ENCODE assay signal across 23 mouse cellular contexts in the genomic region with DNA sequence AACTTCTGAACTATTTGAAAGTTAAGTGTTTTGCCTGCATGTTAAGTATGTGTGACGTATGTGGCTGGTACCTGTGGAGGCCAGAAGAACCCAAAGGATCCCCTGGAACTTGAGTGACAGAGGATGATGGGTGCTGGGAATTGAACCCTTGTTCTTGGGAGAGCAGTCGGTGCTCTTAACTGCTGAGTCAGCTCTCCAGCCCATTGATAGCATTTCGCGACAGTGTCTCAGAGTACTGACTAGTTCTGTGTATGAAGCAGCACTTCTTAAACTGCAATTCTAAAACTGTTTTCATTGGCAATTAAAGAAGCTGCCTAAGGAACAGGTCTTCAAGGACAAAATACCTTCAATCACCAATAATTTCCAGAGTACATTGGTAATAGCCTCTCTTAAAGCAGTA. TPM values are rescaled to one million over a fixed set of nuclear protein-coding genes. Genes with fewer than 3 reads are reported as not detected.
DNase-seq lines count a peak whose midpoint lies in the region; ATAC-seq and TF ChIP-seq lines count a peak whose summit lies in the region.
"Had no signal": no experiment of that assay in that cellular context is flagged by ENCODE, and none has a peak within 500 bp of the region (broad histone marks: within the 10 kb centered on the region; RNA-seq: fewer than 3 reads in every experiment).

No protein-coding gene starts in this region.

- no peak overlapping the region for H3K27ac ChIP-seq in midbrain, embryonic 11.5 days (ENCODE audit: low read depth, low read length)
- H3K27ac ChIP-seq in midbrain, embryonic 16.5 days (ENCODE audit: low read length): no peak overlapping the region
- H3K27ac ChIP-seq in CH12.LX (ENCODE audit: insufficient read depth, low read depth): no peak overlapping the region
- no peak overlapping the region for H3K27ac ChIP-seq in hindbrain, embryonic 12.5 days
- H3K27ac ChIP-seq: embryonic facial prominence, embryonic 10.5 days; embryonic facial prominence, embryonic 12.5 days; forebrain, embryonic 13.5 days; forebrain, embryonic 15.5 days had no signal

- 93% methylated on average over 4 of the region's 4 CpGs for WGBS in midbrain, embryonic 11.5 days
- WGBS in midbrain, embryonic 16.5 days: 94% methylated on average over 4 of the region's 4 CpGs
- WGBS in hindbrain, embryonic 12.5 days: 92% methylated on average over 4 of the region's 4 CpGs

- no peak for TF ChIP-seq EP300 in CH12.LX (IDR thresholded peaks at IDR 0.05; ENCODE audit: low read length)

- no peak overlapping the region for H3K9ac ChIP-seq in midbrain, embryonic 11.5 days (ENCODE audit: low read length)
- H3K9ac ChIP-seq in midbrain, embryonic 16.5 days (ENCODE audit: low read depth, low read length): no peak overlapping the region
- H3K9ac ChIP-seq in CH12.LX (ENCODE audit: insufficient read depth, low read depth): no peak overlapping the region
- H3K9ac ChIP-seq in hindbrain, embryonic 12.5 days: no peak overlapping the region
- H3K9ac ChIP-seq: embryonic facial prominence, embryonic 12.5 days; forebrain, embryonic 13.5 days; forebrain, embryonic 15.5 days; forebrain, postnatal 0 days had no signal

- peaks cover 27% of the 10 kb centered on the region for H3K79me2 ChIP-seq in CH12.LX (replicated peaks; ENCODE audit: control insufficient read depth, extremely low read depth, insufficient read depth, poor library complexity, severe bottlenecking)

- no peaks in the 10 kb centered on the region for H3K36me3 ChIP-seq in midbrain, embryonic 11.5 days (ENCODE audit: control insufficient read depth, insufficient read depth, low read length)
- H3K36me3 ChIP-seq in midbrain, embryonic 16.5 days (ENCODE audit: control insufficient read depth, insufficient read depth, low read length): peaks cover 7% of the 10 kb centered on the region
- H3K36me3 ChIP-seq in CH12.LX (replicated peaks in 1 of 2; ENCODE audit: control insufficient read depth in 1 of 2, insufficient read depth in 1 of 2, low read length in 1 of 2): peaks cover 8 to 32% of the 10 kb centered on the region in 2 experiments
- peaks cover 17% of the 10 kb centered on the region; the same call in 1 of the 2 replicates for H3K36me3 ChIP-seq in hindbrain, embryonic 12.5 days

- no peak overlapping the region for H3K4me2 ChIP-seq in midbrain, embryonic 11.5 days
- H3K4me2 ChIP-seq in midbrain, embryonic 16.5 days (ENCODE audit: low read length): no peak overlapping the region
- H3K4me2 ChIP-seq in CH12.LX (ENCODE audit: insufficient read depth, low read depth, poor library complexity, severe bottlenecking): no peak overlapping the region
- no peak overlapping the region for H3K4me2 ChIP-seq in hindbrain, embryonic 12.5 days (replicated peaks)
- H3K4me2 ChIP-seq: embryonic facial prominence, embryonic 12.5 days; forebrain, embryonic 13.5 days; forebrain, embryonic 15.5 days had no signal

- H3K4me3 ChIP-seq in midbrain, embryonic 11.5 days (ENCODE audit: low read depth, low read length): no peak overlapping the region
- no peak overlapping the region for H3K4me3 ChIP-seq in midbrain, embryonic 16.5 days (ENCODE audit: low read depth, low read length)
- no peak overlapping the region for H3K4me3 ChIP-seq in CH12.LX (replicated peaks in 1 of 3; ENCODE audit: low read depth in 2 of 3, low read length in 2 of 3, poor library complexity in 1 of 3)
- H3K4me3 ChIP-seq in hindbrain, embryonic 12.5 days: no peak overlapping the region
- H3K4me3 ChIP-seq: embryonic facial prominence, embryonic 12.5 days; forebrain, embryonic 13.5 days; forebrain, embryonic 15.5 days had no signal

- no peak for ATAC-seq in midbrain, embryonic 11.5 days (ENCODE audit: low FRiP score)
- no peak for ATAC-seq in midbrain, embryonic 16.5 days
- ATAC-seq in hindbrain, embryonic 12.5 days (ENCODE audit: low FRiP score): no peak
- ATAC-seq: activated CD4-positive, CD25-positive, alpha-beta regulatory T cell, adult 4 months; CD4-positive, CD25-positive, alpha-beta regulatory T cell, adult 4 months; forebrain, embryonic 13.5 days; forebrain, embryonic 15.5 days; forebrain, postnatal 0 days; Patski had no signal

- no peak for TF ChIP-seq RAD21 in CH12.LX (IDR thresholded peaks at IDR 0.05; ENCODE audit: low read depth, low read length)

- TF ChIP-seq CTCF in CH12.LX (conservative IDR thresholded peaks at IDR 0.05 in 1 of 2, IDR thresholded peaks at IDR 0.05 in 1 of 2; ENCODE audit: low read depth in 2 of 2, low read length in 2 of 2): no peak

- dilution Hi-C loops in CH12.LX (cut with MboI; ENCODE audit: extremely low pct_ligation_motif_present, extremely low pct_unique_long_range_greater_than_20kb, low sequenced_read_pairs): no loop called here

- no peaks in the 10 kb centered on the region for H3K9me3 ChIP-seq in midbrain, embryonic 11.5 days (ENCODE audit: control insufficient read depth, low read length)
- H3K9me3 ChIP-seq in midbrain, embryonic 16.5 days (replicated peaks; ENCODE audit: control insufficient read depth, low read length, poor library complexity, severe bottlenecking): no peaks in the 10 kb centered on the region
- H3K9me3 ChIP-seq in CH12.LX (replicated peaks; ENCODE audit: low read length): no peaks in the 10 kb centered on the region
- no peaks in the 10 kb centered on the region for H3K9me3 ChIP-seq in hindbrain, embryonic 12.5 days (replicated peaks)
- H3K9me3 ChIP-seq: embryonic facial prominence, embryonic 10.5 days; embryonic facial prominence, embryonic 12.5 days; forebrain, embryonic 13.5 days; forebrain, embryonic 15.5 days; G1E had no signal

- TF ChIP-seq POLR2A in CH12.LX (IDR thresholded peaks at IDR 0.05; ENCODE audit: low read depth, low read length): no peak

- in situ Hi-C loops in CH12.LX (cut with MboI; ENCODE audit: low pct_ligation_motif_present, low pct_unique_long_range_greater_than_20kb, low sequenced_read_pairs): no loop called here

- H3K4me1 ChIP-seq in midbrain, embryonic 11.5 days (ENCODE audit: control insufficient read depth, insufficient read depth, low read length): peaks cover 3% of the 10 kb centered on the region; the same call in 1 of the 2 replicates
- H3K4me1 ChIP-seq in midbrain, embryonic 16.5 days (ENCODE audit: control insufficient read depth, insufficient read depth, low read length): peaks cover 13% of the 10 kb centered on the region
- peaks cover 4 to 27% of the 10 kb centered on the region in 2 experiments; a peak in 3 of 4 replicates for H3K4me1 ChIP-seq in CH12.LX (ENCODE audit: control insufficient read depth in 1 of 2, insufficient read depth in 2 of 2)
- peaks cover 8% of the 10 kb centered on the region for H3K4me1 ChIP-seq in hindbrain, embryonic 12.5 days

- DNase-seq in midbrain, embryonic 11.5 days (ENCODE audit: low spot score, missing footprints): peak; percentile 53
- no peak for DNase-seq in CH12.LX (ENCODE audit: extremely low read depth)
- DNase-seq in R1 (ENCODE audit: low read depth, low spot score): peak; percentile 25
- no peak for DNase-seq in cerebellum, adult 18-20 months
- DNase-seq: adrenal gland, adult 8-10 months; adrenal gland, postnatal 14 days; adrenal gland, postnatal 36 days; B cell, adult 2 months; cerebellum, adult 2 months; cerebellum, adult 9-10 months; cerebellum, postnatal 10 days; cerebellum, postnatal 25 days; forebrain, postnatal 0 days had no signal

- H3K27me3 ChIP-seq in midbrain, embryonic 11.5 days (ENCODE audit: control insufficient read depth, insufficient read depth, low read length): no peaks in the 10 kb centered on the region
- no peaks in the 10 kb centered on the region for H3K27me3 ChIP-seq in midbrain, embryonic 16.5 days (ENCODE audit: control insufficient read depth, insufficient read depth, low read depth, low read length)
- no peaks in the 10 kb centered on the region for H3K27me3 ChIP-seq in CH12.LX (replicated peaks)
- no peaks in the 10 kb centered on the region for H3K27me3 ChIP-seq in hindbrain, embryonic 12.5 days
- H3K27me3 ChIP-seq: embryonic facial prominence, embryonic 12.5 days; forebrain, embryonic 13.5 days; forebrain, embryonic 15.5 days; Patski had no signal

RNA-seq across cellular contexts. Expression of a gene that starts 1.7 kb away (rescaled TPM):
- polyA plus RNA-seq in midbrain, embryonic 11.5 days (2014; fragmentation: Nextera tagmentation; extraction: Ambion mirVana): 50.6 and 51.2 TPM in 2 replicates
- polyA plus RNA-seq in midbrain, embryonic 16.5 days (2015; fragmentation: Nextera tagmentation; extraction: Ambion mirVana): 51.8 and 55.6 TPM in 2 replicates
- 41.6 and 45.7 TPM in 2 replicates for total RNA-seq in CH12.LX (2012; rRNA removed)
- 56.3 and 58.9 TPM in 2 replicates for total RNA-seq in CH12.LX (2014; rRNA removed)
- 43.5 and 49.1 TPM in 2 replicates for polyA plus RNA-seq in CH12.LX (2012; ENCODE audit: insufficient read length, low read depth)
- polyA plus RNA-seq in hindbrain, embryonic 12.5 days (2016; fragmentation: Nextera tagmentation; extraction: Ambion mirVana): 51.1 and 57.3 TPM in 2 replicates

RNA-seq across cellular contexts. Expression of a gene that starts 2.1 kb away (rescaled TPM):
- 39.1 and 41.9 TPM in 2 replicates for polyA plus RNA-seq in midbrain, embryonic 11.5 days (2014; fragmentation: Nextera tagmentation; extraction: Ambion mirVana)
- 62.5 and 65.9 TPM in 2 replicates for polyA plus RNA-seq in midbrain, embryonic 16.5 days (2015; fragmentation: Nextera tagmentation; extraction: Ambion mirVana)
- total RNA-seq in CH12.LX (2012; rRNA removed) (3.8 and 4.6 TPM in 2 replicates), CH12.LX (2014; rRNA removed) (7.8 and 10.2 TPM in 2 replicates)
- 5.7 and 6.9 TPM in 2 replicates for polyA plus RNA-seq in CH12.LX (2012; ENCODE audit: insufficient read length, low read depth)
- polyA plus RNA-seq in hindbrain, embryonic 12.5 days (2016; fragmentation: Nextera tagmentation; extraction: Ambion mirVana): 40.6 and 51.9 TPM in 2 replicates

RNA-seq across cellular contexts. Expression of a gene that starts 19.6 kb away (rescaled TPM):
- polyA plus RNA-seq in midbrain, embryonic 11.5 days (2014; fragmentation: Nextera tagmentation; extraction: Ambion mirVana): 46.7 and 52.5 TPM in 2 replicates
- 43.1 and 45.5 TPM in 2 replicates for polyA plus RNA-seq in midbrain, embryonic 16.5 days (2015; fragmentation: Nextera tagmentation; extraction: Ambion mirVana)
- total RNA-seq in CH12.LX (2012; rRNA removed) (49.2 and 51.9 TPM in 2 replicates), CH12.LX (2014; rRNA removed) (16.8 and 17.3 TPM in 2 replicates)
- polyA plus RNA-seq in CH12.LX (2012; ENCODE audit: insufficient read length, low read depth): 89.2 and 96.8 TPM in 2 replicates
- polyA plus RNA-seq in hindbrain, embryonic 12.5 days (2016; fragmentation: Nextera tagmentation; extraction: Ambion mirVana): 57.4 and 57.7 TPM in 2 replicates

RNA-seq across cellular contexts. Expression of a gene that starts 27.7 kb away (rescaled TPM):
- 48.2 and 52.2 TPM in 2 replicates for polyA plus RNA-seq in midbrain, embryonic 11.5 days (2014; fragmentation: Nextera tagmentation; extraction: Ambion mirVana)
- 46.9 and 48.1 TPM in 2 replicates for polyA plus RNA-seq in midbrain, embryonic 16.5 days (2015; fragmentation: Nextera tagmentation; extraction: Ambion mirVana)
- total RNA-seq in CH12.LX (2012; rRNA removed) (41.6 and 51.5 TPM in 2 replicates), CH12.LX (2014; rRNA removed) (42.7 and 47.0 TPM in 2 replicates)
- 47.4 and 49.5 TPM in 2 replicates for polyA plus RNA-seq in CH12.LX (2012; ENCODE audit: insufficient read length, low read depth)
- polyA plus RNA-seq in hindbrain, embryonic 12.5 days (2016; fragmentation: Nextera tagmentation; extraction: Ambion mirVana): 54.7 and 56.1 TPM in 2 replicates

RNA-seq across cellular contexts. Expression of a gene that starts 51.4 kb away (rescaled TPM):
- polyA plus RNA-seq in midbrain, embryonic 11.5 days (2014; fragmentation: Nextera tagmentation; extraction: Ambion mirVana): 57.4 and 65.1 TPM in 2 replicates
- 47.5 and 49.0 TPM in 2 replicates for polyA plus RNA-seq in midbrain, embryonic 16.5 days (2015; fragmentation: Nextera tagmentation; extraction: Ambion mirVana)
- total RNA-seq in CH12.LX (2012; rRNA removed) (1.3 and 1.5 TPM in 2 replicates), CH12.LX (2014; rRNA removed) (0.16 and 0.19 TPM in 2 replicates)
- polyA plus RNA-seq in CH12.LX (2012; ENCODE audit: insufficient read length, low read depth): 0.40 and 0.60 TPM in 2 replicates
- polyA plus RNA-seq in hindbrain, embryonic 12.5 days (2016; fragmentation: Nextera tagmentation; extraction: Ambion mirVana): 60.7 and 62.8 TPM in 2 replicates

Comparison
In these comparisons a context has a peak if more than half of its experiments do, and no peak if none do; other contexts are left out.
1. DNase-seq: peak in midbrain, embryonic 11.5 days (single experiment) and R1 (single experiment); none in CH12.LX (single experiment) and cerebellum, adult 18-20 months (0 of 2).